In the genomic region with DNA sequence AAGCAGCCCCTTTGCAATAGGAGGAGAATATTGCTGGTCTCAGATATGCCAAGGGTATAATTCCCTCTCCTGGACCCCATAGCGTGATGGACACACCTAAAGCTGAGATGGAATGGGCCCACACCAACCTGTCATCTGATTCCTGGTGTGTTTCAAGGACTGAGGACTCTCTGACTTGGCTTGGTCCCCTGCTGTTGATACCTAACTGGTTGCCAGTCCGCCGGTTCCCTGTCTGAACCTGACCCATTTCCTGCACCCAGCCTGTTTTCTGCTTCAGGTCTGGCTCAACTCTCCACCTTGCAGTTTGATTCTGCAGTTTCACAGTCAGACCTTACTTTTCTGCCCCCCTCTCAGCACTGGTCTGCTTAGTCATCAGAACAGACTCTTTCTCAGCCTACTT, we compare ENCODE assay signal across 34 mouse cellular contexts. TPM values are rescaled to one million over a fixed set of nuclear protein-coding genes. Genes with fewer than 3 reads are reported as not detected.
"Had no signal": no experiment of that assay in that cellular context is flagged by ENCODE, and none has a peak within 500 bp of the region (broad histone marks: within the 10 kb centered on the region; RNA-seq: fewer than 3 reads in every experiment).

No protein-coding gene starts in this region.

- H3K4me2 ChIP-seq: embryonic facial prominence, embryonic 12.5 days; embryonic facial prominence, embryonic 13.5 days; embryonic facial prominence, embryonic 15.5 days; forebrain, embryonic 12.5 days; forebrain, embryonic 13.5 days; forebrain, embryonic 15.5 days had no signal

- DNase-seq: cerebellum, adult 2 months; cerebellum, adult 8-10 months; cerebellum, adult 9-10 months; cerebellum, adult 9-11 months; cerebellum, postnatal 10 days; cerebellum, postnatal 14 days; cerebellum, postnatal 25 days; cerebellum, postnatal 36 days; embryo, embryonic 11 days; forebrain, postnatal 0 days; gastrocnemius, adult 2 months; gastrocnemius, postnatal 10 days; gastrocnemius, postnatal 14 days; gastrocnemius, postnatal 25 days; gastrocnemius, postnatal 36 days; heart, adult 18-20 months; heart, adult 2 months had no signal

- H3K4me3 ChIP-seq: embryonic facial prominence, embryonic 10.5 days; embryonic facial prominence, embryonic 12.5 days; embryonic facial prominence, embryonic 13.5 days; embryonic facial prominence, embryonic 15.5 days; erythroblast, embryonic 14.5 days; forebrain, embryonic 10.5 days; forebrain, embryonic 12.5 days; forebrain, embryonic 13.5 days; forebrain, embryonic 15.5 days; gastrocnemius, adult 2 months; heart, adult 2 months had no signal

- H3K36me3 ChIP-seq: embryonic facial prominence, embryonic 10.5 days; embryonic facial prominence, embryonic 12.5 days; embryonic facial prominence, embryonic 13.5 days; embryonic facial prominence, embryonic 15.5 days; forebrain, embryonic 10.5 days; forebrain, embryonic 12.5 days; forebrain, embryonic 15.5 days had no signal

- H3K27ac ChIP-seq: embryonic facial prominence, embryonic 10.5 days; embryonic facial prominence, embryonic 12.5 days; embryonic facial prominence, embryonic 13.5 days; embryonic facial prominence, embryonic 15.5 days; forebrain, embryonic 10.5 days; forebrain, embryonic 12.5 days; forebrain, embryonic 13.5 days; forebrain, embryonic 15.5 days; gastrocnemius, adult 2 months; heart, adult 2 months had no signal

- ATAC-seq: forebrain, embryonic 13.5 days; forebrain, embryonic 14.5 days; forebrain, embryonic 15.5 days; forebrain, embryonic 16.5 days; forebrain, postnatal 0 days had no signal

- H3K9me3 ChIP-seq: embryonic facial prominence, embryonic 10.5 days; embryonic facial prominence, embryonic 12.5 days; embryonic facial prominence, embryonic 13.5 days; embryonic facial prominence, embryonic 15.5 days; forebrain, embryonic 10.5 days; forebrain, embryonic 12.5 days; forebrain, embryonic 13.5 days; forebrain, embryonic 15.5 days had no signal

- H3K9ac ChIP-seq: embryonic facial prominence, embryonic 12.5 days; embryonic facial prominence, embryonic 13.5 days; embryonic facial prominence, embryonic 15.5 days; forebrain, embryonic 12.5 days; forebrain, embryonic 13.5 days; forebrain, embryonic 15.5 days; forebrain, postnatal 0 days had no signal

RNA-seq across cellular contexts. Expression of a gene that starts 17.5 kb away (rescaled TPM):
- polyA plus RNA-seq: cerebellum, adult 2 months; cortical plate, adult 2 months; embryonic facial prominence, embryonic 10.5 days; embryonic facial prominence, embryonic 11.5 days; embryonic facial prominence, embryonic 14.5 days; erythroblast, embryonic 14.5 days; forebrain, embryonic 10.5 days; forebrain, embryonic 11.5 days; forebrain, embryonic 12.5 days; forebrain, embryonic 13.5 days; forebrain, embryonic 14.5 days; forebrain, embryonic 15.5 days; forebrain, embryonic 16.5 days; forebrain, postnatal 0 days; frontal cortex, adult 2 months; gonadal fat pad, adult 2 months; heart, adult 2 months had no signal

RNA-seq across cellular contexts. Expression of a gene that starts 55.3 kb away (rescaled TPM):
- polyA plus RNA-seq: erythroblast, embryonic 14.5 days had no signal
